Mouse (Mus musculus) kidney, adult 9 months (tissue): ENCODE results near the gene Cphx3.
"Not testable (repeated sequence)": the region's sequence is repeated elsewhere in the genome, so short reads cannot be mapped to it uniquely, and the experiment has no call there.

Experiments
- DNase-seq: peaks from one replicate; pipeline ENCODE4 v3.0.0; 2022

Gene Cphx3

GRCm38 (mm10) chr14:26175028-26175427 lies 92.9 kb downstream of the Cphx3 start:
- not testable (repeated sequence) for DNase-seq

- not testable (repeated sequence) for DNase-seq
These were observed 99.6 kb downstream of the Cphx3 start for GRCm38 (mm10) chr14:26181660-26182059.

GRCm38 (mm10) chr14:26182380-26182779 lies 100.3 kb downstream of the Cphx3 start, which contains the start of gene Plac9b:
TSS of gene Plac9b (minus strand) at chr14:26182480.
- not testable (repeated sequence) for DNase-seq

GRCm38 (mm10) chr14:26186638-26187037 lies 104.5 kb downstream of the Cphx3 start:
- not testable (repeated sequence) for DNase-seq

GRCm38 (mm10) chr14:26188361-26188760 lies 106.3 kb downstream of the Cphx3 start:
- not testable (repeated sequence) for DNase-seq

- not testable (repeated sequence) for DNase-seq
These were observed 115.8 kb downstream of the Cphx3 start for GRCm38 (mm10) chr14:26197851-26198250.

- DNase-seq, result not testable (repeated sequence)
These were observed 124.3 kb downstream of the Cphx3 start for GRCm38 (mm10) chr14:26206197-26206925.

- not testable (repeated sequence) for DNase-seq
These were observed 124.8 kb downstream of the Cphx3 start, which contains the start of gene Tmem254b for GRCm38 (mm10) chr14:26206926-26207247. TSS of gene Tmem254b (minus strand) at chr14:26207041.

GRCm38 (mm10) chr14:26216233-26217000 lies 134.3 kb downstream of the Cphx3 start:
- DNase-seq, result not testable (repeated sequence)

GRCm38 (mm10) chr14:26237183-26237582 lies 155.1 kb downstream of the Cphx3 start:
- not testable (repeated sequence) for DNase-seq

GRCm38 (mm10) chr14:26257756-26258617 lies 175.9 kb downstream of the Cphx3 start, which contains the start of gene Duxbl3:
TSS of gene Duxbl3 (plus strand) at chr14:26257962.
- DNase-seq, result not testable (repeated sequence)

- DNase-seq, result not testable (repeated sequence)
These were observed 176.6 kb downstream of the Cphx3 start for GRCm38 (mm10) chr14:26258729-26259128.
